Mouse (Mus musculus) forebrain, embryonic 10.5 days (tissue): ENCODE measurements around the gene Pam. TPM values are rescaled to one million over a fixed set of nuclear protein-coding genes. Genes with fewer than 3 reads are reported as not detected.

Source experiments
- DNase-seq: peaks from one replicate; pipeline ENCODE4 v3.0.0-alpha.2; 2017; ENCODE audit warnings: low spot score; ENCODE audit errors: extremely low spot score
- H3K27ac ChIP-seq: fragments of 300-500 bp; sonication (generic); 2 replicates; pipeline ENCODE4 v1.5.1; 2016; ENCODE audit warnings: mild to moderate bottlenecking
- H3K27me3 ChIP-seq: fragments of 300-500 bp; sonication (generic); 2 replicates; pipeline ENCODE4 v1.6.1; 2016; ENCODE audit warnings: mild to moderate bottlenecking; ENCODE audit not compliant: poor library complexity, severe bottlenecking
- H3K36me3 ChIP-seq: fragments of 300-500 bp; sonication (generic); replicated peaks from 2 replicates; pipeline ENCODE4 v1.6.1; 2016; ENCODE audit warnings: mild to moderate bottlenecking, moderate library complexity
- H3K4me1 ChIP-seq: fragments of 300-500 bp; sonication (generic); 2 replicates; pipeline ENCODE4 v1.6.1; 2016
- H3K4me3 ChIP-seq: fragments of 300-500 bp; sonication (generic); 2 replicates; pipeline ENCODE4 v1.5.1; 2016; ENCODE audit warnings: mild to moderate bottlenecking, moderate library complexity
- H3K9me3 ChIP-seq: fragments of 300-500 bp; sonication (generic); 2 replicates; pipeline ENCODE4 v1.6.1; 2016; ENCODE audit warnings: mild to moderate bottlenecking, moderate library complexity
- WGBS: fragments of 180-500 bp; shearing (Covaris S2); methylation state at CpG from one replicate; pipeline ENCODE4 v1.1.7; 2016; 5-methylcytosine and 5-hydroxymethylcytosine counted together
- polyA plus RNA-seq: library from polyadenylated mRNA; unstranded; fragments of >200 nt; fragmentation: Nextera tagmentation; extraction: Ambion mirVana; gene quantifications from 2 replicates; pipeline ENCODE4 v1.2.1, GENCODE M21; 2016

The Pam gene
- polyA plus RNA-seq, 1 experiment from 2014 or later, result 13.8 TPM

DNA sequence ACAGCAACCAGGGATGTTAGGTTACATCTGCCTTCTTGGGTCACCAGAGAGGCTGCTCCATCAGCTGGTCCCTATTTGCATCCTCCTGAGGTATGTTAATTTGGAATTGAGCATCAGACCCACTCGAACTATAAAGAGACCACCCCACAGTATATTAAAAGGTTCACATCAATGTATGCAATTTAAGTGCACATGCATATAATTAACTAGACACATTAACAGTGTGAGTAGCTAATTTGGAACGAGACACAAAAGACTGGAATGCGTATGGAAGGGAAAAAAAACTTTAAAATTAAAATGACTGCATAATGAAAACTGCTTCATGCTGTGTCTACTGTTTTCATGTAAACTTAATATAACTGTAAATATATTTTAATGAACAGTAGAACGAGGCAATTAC lies 164.2 kb downstream of the Pam start:
- no peaks in the 10 kb centered on the region for H3K27me3 ChIP-seq
- H3K4me3 ChIP-seq, result no peak overlapping the region
- 83% methylated on average over 4 of the region's 4 CpGs for whole genome bisulfite sequencing
- no peaks in the 10 kb centered on the region for H3K36me3 ChIP-seq
- DNase-seq, result no peak
- H3K27ac ChIP-seq, result no peak overlapping the region
- H3K9me3 ChIP-seq, result no peaks in the 10 kb centered on the region
- peaks cover 21% of the 10 kb centered on the region for H3K4me1 ChIP-seq

DNA sequence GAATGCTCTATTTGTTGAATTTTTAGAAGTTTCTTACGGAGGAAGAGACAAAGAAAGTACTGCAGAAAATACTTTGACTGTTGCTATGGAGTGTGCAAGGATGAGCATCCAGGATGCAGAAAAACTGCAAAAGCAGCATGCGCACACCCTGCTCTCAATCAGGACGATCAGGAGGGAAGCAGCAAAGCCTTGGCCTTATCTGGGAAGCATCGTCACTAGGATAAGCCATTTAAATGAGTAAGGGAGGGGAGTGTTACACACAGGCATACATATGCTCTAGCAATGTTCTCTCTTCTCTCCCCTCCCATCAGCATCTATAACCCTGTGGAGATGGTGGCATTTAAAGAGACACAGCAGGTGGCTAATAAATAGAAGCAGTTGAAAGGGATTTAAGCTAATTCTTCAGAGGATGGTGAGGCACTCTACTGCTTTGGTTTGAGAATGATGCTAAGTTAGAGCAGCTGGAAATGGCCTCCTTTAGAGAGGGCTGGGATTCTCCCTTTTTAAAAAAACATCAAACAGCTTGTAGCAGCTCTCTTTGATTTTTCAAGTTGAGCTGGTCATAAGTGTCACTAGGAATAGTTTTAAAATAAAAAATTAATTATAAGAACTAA lies 165.9 kb downstream of the Pam start:
- 27% methylated on average over 4 of the region's 4 CpGs for WGBS
- DNase-seq, result no peak
- Histone ChIP-seq H3K4me1 (peaks cover 21% of the 10 kb centered on the region), H3K27ac (peak overlapping the region; percentile 40; the same call in 1 of the 2 replicates), H3K27me3 (no peaks in the 10 kb centered on the region), H3K36me3 (no peaks in the 10 kb centered on the region), H3K4me3 (no peak overlapping the region), H3K9me3 (no peaks in the 10 kb centered on the region)

DNA sequence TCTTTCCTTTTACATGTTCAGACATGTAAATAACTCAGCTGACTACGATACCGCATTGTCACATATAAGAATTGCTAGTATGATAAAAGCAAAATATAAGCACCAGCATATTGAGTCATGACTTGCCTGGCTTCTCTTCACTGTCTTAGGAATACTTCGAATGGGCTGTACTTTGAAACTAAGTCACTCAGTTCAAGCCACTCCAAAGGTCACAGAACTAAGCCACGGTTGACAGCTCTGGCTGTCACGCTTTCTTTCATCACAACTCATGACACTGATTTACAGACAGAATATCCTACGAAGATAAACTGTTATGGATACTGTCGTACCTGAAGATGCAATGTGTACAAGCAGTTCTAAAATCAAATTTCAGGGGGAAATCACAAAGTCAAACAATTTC lies 168.7 kb downstream of the Pam start:
- Histone ChIP-seq H3K27me3 (no peaks in the 10 kb centered on the region), H3K9me3 (no peaks in the 10 kb centered on the region), H3K27ac (no peak overlapping the region), H3K36me3 (no peaks in the 10 kb centered on the region), H3K4me1 (peaks cover 27% of the 10 kb centered on the region), H3K4me3 (no peak overlapping the region)
- no peak for DNase-seq
- 92% methylated on average over 7 of the region's 7 CpGs for WGBS

DNA sequence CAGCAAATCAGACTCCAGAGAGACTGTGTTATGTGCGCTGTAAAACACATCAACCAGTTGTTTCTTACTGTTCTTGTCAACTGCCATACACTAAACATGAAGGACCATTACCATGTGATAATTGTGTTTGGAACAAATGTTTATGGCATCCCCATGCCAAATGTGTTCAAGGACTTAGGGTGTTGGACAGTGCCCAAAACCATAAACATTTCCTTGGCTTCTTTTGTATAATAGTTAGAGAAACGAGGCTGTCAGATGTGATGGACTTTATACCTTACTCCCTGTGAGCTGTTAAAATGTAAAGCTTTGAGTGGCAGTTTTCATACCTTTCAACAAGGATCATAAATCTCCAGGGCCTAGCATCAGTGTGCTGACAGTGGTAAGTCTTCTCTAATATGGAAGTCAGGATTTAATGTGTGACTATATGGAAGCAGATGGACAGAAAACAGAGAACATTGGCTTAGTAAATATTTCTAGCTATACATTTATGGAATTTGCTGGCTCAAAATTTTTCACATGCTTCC lies 169.4 kb downstream of the Pam start:
- Histone ChIP-seq H3K27ac (no peak overlapping the region), H3K4me3 (no peak overlapping the region), H3K9me3 (no peaks in the 10 kb centered on the region), H3K27me3 (no peaks in the 10 kb centered on the region), H3K36me3 (no peaks in the 10 kb centered on the region), H3K4me1 (peaks cover 26% of the 10 kb centered on the region)
- 89% methylated on average over 2 of the region's 2 CpGs for WGBS
- DNase-seq, result no peak

DNA sequence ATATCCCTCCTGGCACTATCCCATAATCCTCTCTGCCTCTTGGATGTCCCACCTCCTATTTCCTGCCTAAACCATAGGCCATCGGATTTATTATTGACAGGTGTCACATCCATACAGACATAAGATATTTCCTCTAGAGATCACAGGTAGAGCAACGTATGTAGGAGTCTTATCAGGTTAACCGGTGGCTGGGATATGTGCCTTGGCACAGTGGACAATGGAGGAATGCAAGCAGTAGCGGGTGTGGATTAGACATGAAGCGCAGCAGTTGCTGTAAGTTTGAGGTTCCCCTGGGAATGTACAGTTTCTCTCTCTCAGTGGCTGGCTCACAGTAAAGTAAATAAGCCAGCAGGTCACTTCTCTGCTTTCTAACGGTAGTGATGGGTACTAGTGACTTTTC lies 173.1 kb downstream of the Pam start:
- Histone ChIP-seq H3K4me1 (peaks cover 6% of the 10 kb centered on the region), H3K27me3 (no peaks in the 10 kb centered on the region), H3K4me3 (no peak overlapping the region), H3K9me3 (no peaks in the 10 kb centered on the region), H3K36me3 (no peaks in the 10 kb centered on the region), H3K27ac (no peak overlapping the region)
- DNase-seq, result no peak
- 89% methylated on average over 6 of the region's 6 CpGs for WGBS

DNA sequence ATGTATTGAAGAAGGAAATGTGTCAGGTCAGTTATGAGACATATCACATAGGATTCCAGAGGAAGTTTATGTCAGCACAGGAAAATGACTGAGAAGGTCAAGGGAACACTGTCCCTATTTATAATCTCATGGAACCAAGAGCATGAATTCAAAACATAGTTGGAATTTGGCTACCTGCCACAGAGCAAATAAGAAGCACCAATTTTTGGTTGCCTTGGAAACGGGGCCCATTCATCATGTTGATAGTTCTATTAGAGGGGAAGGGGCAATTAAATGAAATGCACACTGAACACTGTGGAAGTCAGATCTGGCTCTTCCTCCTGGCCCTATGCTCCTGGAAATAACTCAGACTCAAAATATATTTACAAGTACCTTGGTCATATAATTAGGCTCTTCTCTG lies 173.6 kb downstream of the Pam start:
- 87% methylated on average over 1 of the region's 1 CpGs for WGBS
- no peak for DNase-seq

DNA sequence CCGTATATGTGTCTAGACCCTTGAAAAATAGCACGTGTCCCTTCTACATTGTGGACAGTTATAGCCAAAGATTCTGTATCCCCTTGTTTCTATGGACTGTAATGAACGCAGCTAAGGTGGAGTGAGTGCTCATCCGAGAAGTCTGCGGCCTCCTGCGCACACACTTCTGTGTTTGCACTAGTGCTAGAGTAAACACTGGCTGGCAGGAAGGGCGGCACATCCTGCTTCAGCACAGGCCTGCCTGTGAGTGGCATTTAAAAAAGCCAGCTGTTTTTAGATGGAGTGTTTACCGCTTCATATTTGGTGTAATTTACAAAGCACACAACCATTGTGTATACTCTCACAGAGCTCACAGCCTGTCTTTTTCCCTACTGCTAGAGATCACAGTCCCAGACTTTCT lies 177.0 kb downstream of the Pam start:
- no peak overlapping the region for H3K4me3 ChIP-seq
- no peaks in the 10 kb centered on the region for H3K27me3 ChIP-seq
- H3K9me3 ChIP-seq, result no peaks in the 10 kb centered on the region
- peaks cover under 1% of the 10 kb centered on the region for H3K4me1 ChIP-seq
- WGBS, result 83% methylated on average over 8 of the region's 8 CpGs
- no peaks in the 10 kb centered on the region for H3K36me3 ChIP-seq
- H3K27ac ChIP-seq, result no peak overlapping the region
- no peak for DNase-seq

More for the DNA sequence above, 173.6 kb downstream of the Pam start:
- Histone ChIP-seq H3K27me3 (no peaks in the 10 kb centered on the region), H3K9me3 (no peaks in the 10 kb centered on the region), H3K4me1 (peaks cover 6% of the 10 kb centered on the region), H3K27ac (no peak overlapping the region), H3K4me3 (no peak overlapping the region), H3K36me3 (no peaks in the 10 kb centered on the region)

DNA sequence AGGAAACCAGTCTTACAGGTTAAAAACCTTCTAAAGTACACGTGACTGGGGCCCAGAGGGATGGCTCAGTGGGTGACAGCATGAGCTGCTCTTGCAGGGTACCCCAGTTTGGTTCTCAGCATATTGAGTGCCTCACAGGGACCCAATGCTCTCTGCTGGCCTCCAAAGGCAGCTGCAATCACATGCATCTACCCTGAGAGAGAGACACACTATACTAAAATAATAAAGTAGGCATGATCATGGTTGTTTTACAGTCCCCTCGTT lies 178.5 kb downstream of the Pam start:
- 80% methylated on average over 2 of the region's 2 CpGs for WGBS

DNA sequence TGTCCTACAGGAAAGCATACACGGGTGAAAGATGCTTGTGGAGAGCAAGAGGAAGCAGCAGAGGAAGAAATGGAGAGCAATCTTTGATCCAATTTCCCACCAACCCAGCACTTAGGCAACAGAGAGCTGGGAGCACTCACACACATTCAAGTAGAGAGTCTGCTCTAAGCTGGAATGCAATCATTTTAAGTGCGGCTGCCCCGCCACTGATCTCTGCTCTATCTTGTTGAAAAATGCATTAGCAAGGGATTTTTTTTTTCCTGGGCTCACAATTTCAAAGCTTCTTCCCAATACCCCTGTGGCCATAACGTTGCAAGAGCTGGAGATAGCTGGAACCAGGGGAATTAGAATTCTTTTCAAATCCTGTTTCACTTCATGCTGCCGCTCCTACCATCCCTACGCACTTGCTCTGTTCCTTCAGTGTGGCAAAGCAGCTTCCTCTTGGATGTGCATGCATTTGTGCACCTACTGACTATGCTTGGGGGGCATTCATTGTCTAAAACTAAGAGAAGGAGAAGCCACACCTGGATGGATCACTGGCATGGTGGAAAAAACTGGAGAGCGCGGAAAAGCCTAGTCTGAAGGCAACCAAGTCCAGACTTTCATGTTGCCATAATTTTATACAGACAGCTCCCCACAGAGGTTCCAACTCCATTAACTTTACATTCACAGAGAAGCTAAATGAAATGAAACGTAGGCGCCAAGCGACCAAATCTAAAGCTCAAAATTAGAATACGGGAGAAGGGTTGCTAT lies 179.1 kb downstream of the Pam start:
- H3K36me3 ChIP-seq, result no peaks in the 10 kb centered on the region
- no peak overlapping the region for H3K4me3 ChIP-seq
- H3K9me3 ChIP-seq, result no peaks in the 10 kb centered on the region
- no peak overlapping the region for H3K27ac ChIP-seq
- no peaks in the 10 kb centered on the region for H3K27me3 ChIP-seq
- no peak for DNase-seq
- 88% methylated on average over 12 of the region's 12 CpGs for WGBS
- no peaks in the 10 kb centered on the region for H3K4me1 ChIP-seq

More for the DNA sequence above, 178.5 kb downstream of the Pam start:
- H3K27me3 ChIP-seq, result no peaks in the 10 kb centered on the region
- H3K9me3 ChIP-seq, result no peaks in the 10 kb centered on the region
- no peaks in the 10 kb centered on the region for H3K36me3 ChIP-seq
- no peak overlapping the region for H3K4me3 ChIP-seq
- DNase-seq, result no peak
- no peak overlapping the region for H3K27ac ChIP-seq
- H3K4me1 ChIP-seq, result no peaks in the 10 kb centered on the region

DNA sequence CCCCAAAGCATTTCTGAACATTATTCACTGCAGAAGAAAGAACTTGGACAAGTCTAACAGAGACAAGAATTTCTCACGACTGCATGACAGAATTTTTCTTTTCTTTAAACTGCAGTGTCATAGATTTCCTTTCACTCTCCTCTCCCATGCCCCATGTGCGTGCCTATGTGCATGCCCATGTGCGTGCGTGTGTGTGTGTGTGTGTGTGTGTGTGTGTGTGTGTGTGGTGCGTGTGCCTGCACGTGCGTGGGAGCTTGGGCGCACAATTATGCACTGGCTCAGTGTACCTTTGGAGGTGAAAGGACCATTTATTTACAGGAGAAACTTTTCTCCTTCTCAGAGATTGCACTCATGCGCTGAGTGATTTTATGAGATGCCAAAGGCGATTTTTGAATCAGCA lies 179.7 kb downstream of the Pam start:
- Histone ChIP-seq H3K27ac (no peak overlapping the region), H3K27me3 (no peaks in the 10 kb centered on the region), H3K9me3 (no peaks in the 10 kb centered on the region), H3K4me1 (no peaks in the 10 kb centered on the region), H3K4me3 (no peak overlapping the region), H3K36me3 (no peaks in the 10 kb centered on the region)
- 82% methylated on average over 10 of the region's 10 CpGs for WGBS
- DNase-seq, result no peak

DNA sequence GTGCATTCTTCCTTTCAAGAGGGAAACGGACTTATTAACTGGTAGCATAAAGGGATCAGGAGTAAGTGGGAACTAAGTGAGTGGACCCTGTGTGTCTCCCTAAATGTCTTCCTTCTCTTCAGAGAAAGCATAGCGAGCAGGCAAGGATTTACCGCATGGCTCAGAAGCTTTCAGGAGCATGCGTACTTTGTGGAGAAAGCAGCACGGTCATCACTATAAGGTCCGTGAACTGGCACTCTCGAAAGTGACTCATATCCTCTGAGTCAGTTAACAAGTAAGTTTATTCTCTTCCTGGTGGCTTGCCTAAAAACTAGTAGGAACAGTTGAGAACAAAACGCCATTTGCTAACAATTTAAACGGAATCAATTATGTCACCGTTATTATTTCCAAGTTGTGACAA lies 184.6 kb downstream of the Pam start:
- Histone ChIP-seq H3K27me3 (no peaks in the 10 kb centered on the region), H3K36me3 (no peaks in the 10 kb centered on the region), H3K4me1 (no peaks in the 10 kb centered on the region), H3K27ac (no peak overlapping the region), H3K4me3 (no peak overlapping the region), H3K9me3 (no peaks in the 10 kb centered on the region)
- DNase-seq, result no peak
- WGBS, result 93% methylated on average over 10 of the region's 10 CpGs

DNA sequence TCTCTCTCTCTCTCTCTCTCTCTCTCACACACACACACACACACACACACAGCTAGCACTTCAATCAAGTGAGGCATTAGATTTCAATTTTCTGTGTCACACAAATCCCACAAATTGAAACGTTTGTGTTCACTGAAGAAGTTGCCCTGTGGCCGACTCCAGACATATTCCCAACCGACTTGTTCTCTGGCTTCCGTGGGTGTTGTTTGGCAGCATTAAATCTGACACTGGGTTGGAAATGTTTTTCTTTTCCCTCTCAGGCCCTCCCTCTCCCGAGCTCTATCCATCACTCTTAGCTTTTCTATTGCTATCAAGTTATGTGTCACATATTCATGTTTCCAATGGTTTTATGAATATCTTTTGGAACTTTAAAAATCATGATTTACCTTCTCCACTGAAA lies 185.9 kb downstream of the Pam start:
- Histone ChIP-seq H3K36me3 (no peaks in the 10 kb centered on the region), H3K4me1 (no peaks in the 10 kb centered on the region), H3K27me3 (no peaks in the 10 kb centered on the region), H3K9me3 (no peaks in the 10 kb centered on the region), H3K27ac (no peak overlapping the region), H3K4me3 (no peak overlapping the region)
- no peak for DNase-seq
- WGBS, result 83% methylated on average over 5 of the region's 5 CpGs

DNA sequence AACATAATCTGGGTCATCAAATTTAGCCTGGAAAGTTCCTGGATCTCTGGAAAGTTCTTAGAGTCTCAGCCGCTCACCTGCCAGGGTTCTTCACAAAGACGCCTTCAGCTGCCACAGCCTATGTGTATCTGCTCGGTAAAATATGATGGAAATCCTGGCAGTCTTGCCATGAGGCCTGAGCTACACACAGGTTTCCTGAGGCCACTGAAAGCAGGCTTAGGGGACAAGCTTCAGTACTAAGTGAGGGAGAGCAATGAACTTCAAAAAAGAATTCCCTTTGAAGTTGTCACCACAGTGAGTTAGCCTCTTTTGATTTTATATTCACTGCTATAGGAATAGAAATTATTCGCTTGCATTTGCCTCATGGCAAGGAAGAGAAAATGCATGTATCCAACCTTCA lies 186.7 kb downstream of the Pam start:
- no peaks in the 10 kb centered on the region for H3K4me1 ChIP-seq
- no peak overlapping the region for H3K4me3 ChIP-seq
- 93% methylated on average over 4 of the region's 4 CpGs for WGBS

More for the DNA sequence above, 186.7 kb downstream of the Pam start:
- Histone ChIP-seq H3K9me3 (no peaks in the 10 kb centered on the region), H3K36me3 (no peaks in the 10 kb centered on the region), H3K27me3 (no peaks in the 10 kb centered on the region), H3K27ac (no peak overlapping the region)
- no peak for DNase-seq
